ENCODE assay signal across 27 mouse cellular contexts in genomic region chr7:68119605-68120004, GRCm38 (mm10).
DNase-seq lines count a peak whose midpoint lies in the region; ATAC-seq and TF ChIP-seq lines count a peak whose summit lies in the region.
"Had no signal": no experiment of that assay in that cellular context is flagged by ENCODE, and none has a peak within 500 bp of the region (broad histone marks: within the 10 kb centered on the region; RNA-seq: fewer than 3 reads in every experiment).

No protein-coding gene starts in this region.

- no peak for TF ChIP-seq EP300 in liver, postnatal 0 days (IDR thresholded peaks at IDR 0.05; ENCODE audit: low read depth)

- intact Hi-C loops in left cerebral cortex, postnatal 36 days (cut with DNase I) = loop anchor here (5.0 kb wide), 1 partner anchor 32 kb away; no protein-coding TSS in a partner anchor

- DNase-seq in kidney, postnatal 36 days = no peak
- no peak for DNase-seq in liver, postnatal 0 days
- DNase-seq in left cerebral cortex, postnatal 36 days (ENCODE audit: low spot score in 2 of 2) = no peak
- DNase-seq: adrenal gland, postnatal 25 days; B cell, adult 2 months; cerebellum, adult 11-12 months; cerebellum, postnatal 14 days; heart, postnatal 10 days; kidney, postnatal 25 days; liver; lung, adult 18-20 months; lung, postnatal 36 days; right cerebral cortex, postnatal 25 days; thymus, adult 18-20 months; thymus, postnatal 25 days had no signal

- peaks cover 22% of the 10 kb centered on the region for H3K4me1 ChIP-seq in kidney, embryonic 14.5 days (ENCODE audit: control insufficient read depth, insufficient read depth, low read length)
- peaks cover 3% of the 10 kb centered on the region for H3K4me1 ChIP-seq in liver, postnatal 0 days (ENCODE audit: insufficient read depth)
- peaks cover 65% of the 10 kb centered on the region for H3K4me1 ChIP-seq in liver, embryonic 12.5 days
- H3K4me1 ChIP-seq in intestine, embryonic 16.5 days (ENCODE audit: control insufficient read depth, insufficient read depth, low read length) = peaks cover 4% of the 10 kb centered on the region; the same call in 1 of the 2 replicates
- peaks cover 51% of the 10 kb centered on the region for H3K4me1 ChIP-seq in limb, embryonic 12.5 days (replicated peaks)

- ATAC-seq in kidney, embryonic 14.5 days (ENCODE audit: low FRiP score, low TSS enrichment) = no peak
- ATAC-seq in liver, postnatal 0 days = peak; percentile 59
- ATAC-seq in liver, embryonic 12.5 days = no peak
- ATAC-seq in intestine, embryonic 16.5 days = 0 out of 2 replicates have a peak, but pooled peaks have one; percentile 46
- ATAC-seq in limb, embryonic 12.5 days (ENCODE audit: insufficient number of reproducible peaks, insufficient read depth, low FRiP score, low TSS enrichment, low read depth) = no peak
- ATAC-seq: forebrain, embryonic 14.5 days; hindbrain, embryonic 16.5 days; midbrain, embryonic 16.5 days had no signal

- no peaks in the 10 kb centered on the region for H3K36me3 ChIP-seq in kidney, embryonic 14.5 days (ENCODE audit: control insufficient read depth, insufficient read depth, low read length)
- H3K36me3 ChIP-seq in liver, postnatal 0 days (replicated peaks; ENCODE audit: insufficient read depth, low read length) = no peaks in the 10 kb centered on the region
- no peaks in the 10 kb centered on the region for H3K36me3 ChIP-seq in liver, embryonic 12.5 days
- H3K36me3 ChIP-seq in intestine, embryonic 16.5 days (ENCODE audit: control insufficient read depth, insufficient read depth, low read length) = no peaks in the 10 kb centered on the region
- peaks cover 8% of the 10 kb centered on the region; the same call in 1 of the 2 replicates for H3K36me3 ChIP-seq in limb, embryonic 12.5 days

- no peaks in the 10 kb centered on the region for H3K9me3 ChIP-seq in kidney, embryonic 14.5 days (ENCODE audit: control insufficient read depth, low read length)
- H3K9me3 ChIP-seq in liver, postnatal 0 days (ENCODE audit: low read length) = no peaks in the 10 kb centered on the region
- no peaks in the 10 kb centered on the region for H3K9me3 ChIP-seq in liver, embryonic 12.5 days (replicated peaks)
- no peaks in the 10 kb centered on the region for H3K9me3 ChIP-seq in intestine, embryonic 16.5 days (ENCODE audit: control insufficient read depth, low read length)
- H3K9me3 ChIP-seq in limb, embryonic 12.5 days = no peaks in the 10 kb centered on the region
- H3K9me3 ChIP-seq: embryonic facial prominence, embryonic 15.5 days; heart, embryonic 13.5 days had no signal

- TF ChIP-seq CTCF in liver, postnatal 0 days (IDR thresholded peaks at IDR 0.05; ENCODE audit: low read depth) = no peak

- H3K27me3 ChIP-seq in kidney, embryonic 14.5 days (ENCODE audit: control insufficient read depth, insufficient read depth, low read length) = no peaks in the 10 kb centered on the region
- H3K27me3 ChIP-seq in liver, postnatal 0 days (ENCODE audit: insufficient read depth, low read length) = peaks cover 49% of the 10 kb centered on the region
- H3K27me3 ChIP-seq in liver, embryonic 12.5 days (replicated peaks) = peaks cover 25% of the 10 kb centered on the region; the same call in 1 of the 2 replicates
- H3K27me3 ChIP-seq in intestine, embryonic 16.5 days (replicated peaks; ENCODE audit: control insufficient read depth, insufficient read depth, low read length) = no peaks in the 10 kb centered on the region
- H3K27me3 ChIP-seq in limb, embryonic 12.5 days = no peaks in the 10 kb centered on the region
- H3K27me3 ChIP-seq: embryonic facial prominence, embryonic 15.5 days; heart, embryonic 13.5 days had no signal

- no peak overlapping the region for H3K9ac ChIP-seq in kidney, embryonic 14.5 days (ENCODE audit: low read depth, low read length)
- H3K9ac ChIP-seq in liver, postnatal 0 days (replicated peaks) = no peak overlapping the region
- H3K9ac ChIP-seq in liver, embryonic 12.5 days = no peak overlapping the region
- H3K9ac ChIP-seq in intestine, embryonic 16.5 days (ENCODE audit: low read depth, low read length) = no peak overlapping the region
- H3K9ac ChIP-seq in limb, embryonic 12.5 days (replicated peaks) = no peak overlapping the region
- H3K9ac ChIP-seq: embryonic facial prominence, embryonic 15.5 days; heart, embryonic 13.5 days had no signal

- 45% methylated on average over 5 of the region's 5 CpGs for WGBS in kidney, embryonic 14.5 days
- WGBS in liver, postnatal 0 days (ENCODE audit: insufficient replicate concordance) = 61% methylated on average over 5 of the region's 5 CpGs
- WGBS in liver, embryonic 12.5 days (ENCODE audit: insufficient replicate concordance) = 77% methylated on average over 5 of the region's 5 CpGs
- 41% methylated on average over 5 of the region's 5 CpGs for WGBS in intestine, embryonic 16.5 days
- WGBS in limb, embryonic 12.5 days = 63% methylated on average over 5 of the region's 5 CpGs

- H3K4me3 ChIP-seq in kidney, embryonic 14.5 days (ENCODE audit: low read length) = no peak overlapping the region
- no peak overlapping the region for H3K4me3 ChIP-seq in liver, postnatal 0 days (ENCODE audit: low read depth, low read length)
- H3K4me3 ChIP-seq in liver, embryonic 12.5 days = no peak overlapping the region
- H3K4me3 ChIP-seq in intestine, embryonic 16.5 days (ENCODE audit: low read length) = no peak overlapping the region
- H3K4me3 ChIP-seq in limb, embryonic 12.5 days (replicated peaks) = no peak overlapping the region
- H3K4me3 ChIP-seq: embryonic facial prominence, embryonic 15.5 days; heart, embryonic 13.5 days; layer of hippocampus, adult 2 months; left cerebral cortex, adult 2 months had no signal

- no peak overlapping the region for H3K4me2 ChIP-seq in kidney, embryonic 14.5 days (replicated peaks; ENCODE audit: low read depth, low read length)
- H3K4me2 ChIP-seq in liver, postnatal 0 days (ENCODE audit: low read depth, low read length) = no peak overlapping the region
- H3K4me2 ChIP-seq in liver, embryonic 12.5 days = no peak overlapping the region
- H3K4me2 ChIP-seq in intestine, embryonic 16.5 days (ENCODE audit: low read depth, low read length) = no peak overlapping the region
- H3K4me2 ChIP-seq in limb, embryonic 12.5 days = no peak overlapping the region
- H3K4me2 ChIP-seq: embryonic facial prominence, embryonic 15.5 days; heart, embryonic 13.5 days; midbrain, embryonic 11.5 days had no signal

- H3K27ac ChIP-seq in kidney, embryonic 14.5 days (ENCODE audit: low read depth, low read length) = 0 out of 2 replicates have a peak overlapping the region, but pooled peaks have one; percentile 8
- H3K27ac ChIP-seq in liver, postnatal 0 days (ENCODE audit: low read depth) = no peak overlapping the region
- H3K27ac ChIP-seq in liver, embryonic 12.5 days = no peak overlapping the region
- H3K27ac ChIP-seq in intestine, embryonic 16.5 days (ENCODE audit: low read length) = no peak overlapping the region
- peak overlapping the region; percentile 62; the same call in 1 of the 2 replicates for H3K27ac ChIP-seq in limb, embryonic 12.5 days
- H3K27ac ChIP-seq: embryonic facial prominence, embryonic 15.5 days; heart, embryonic 13.5 days; layer of hippocampus, adult 2 months; left cerebral cortex, adult 2 months had no signal

Comparison
In these comparisons a context has a peak if more than half of its experiments do, and no peak if none do; other contexts are left out.
1. ATAC-seq: peak in liver, postnatal 0 days (single experiment) and intestine, embryonic 16.5 days (single experiment); none in kidney, embryonic 14.5 days (single experiment), liver, embryonic 12.5 days (single experiment) and limb, embryonic 12.5 days (single experiment).
2. H3K27ac ChIP-seq: peak in kidney, embryonic 14.5 days (single experiment) and limb, embryonic 12.5 days (single experiment); none in liver, postnatal 0 days (single experiment), liver, embryonic 12.5 days (single experiment) and intestine, embryonic 16.5 days (single experiment).